Mouse (Mus musculus): Measurements from ENCODE around the gene Gpx4. TPM values are rescaled to one million over a fixed set of nuclear protein-coding genes. Genes with fewer than 3 reads are reported as not detected.

The Gpx4 gene
- total and polyA plus RNA-seq, 3 experiments, result 832 to 1,055 (median 860) TPM

DNA sequence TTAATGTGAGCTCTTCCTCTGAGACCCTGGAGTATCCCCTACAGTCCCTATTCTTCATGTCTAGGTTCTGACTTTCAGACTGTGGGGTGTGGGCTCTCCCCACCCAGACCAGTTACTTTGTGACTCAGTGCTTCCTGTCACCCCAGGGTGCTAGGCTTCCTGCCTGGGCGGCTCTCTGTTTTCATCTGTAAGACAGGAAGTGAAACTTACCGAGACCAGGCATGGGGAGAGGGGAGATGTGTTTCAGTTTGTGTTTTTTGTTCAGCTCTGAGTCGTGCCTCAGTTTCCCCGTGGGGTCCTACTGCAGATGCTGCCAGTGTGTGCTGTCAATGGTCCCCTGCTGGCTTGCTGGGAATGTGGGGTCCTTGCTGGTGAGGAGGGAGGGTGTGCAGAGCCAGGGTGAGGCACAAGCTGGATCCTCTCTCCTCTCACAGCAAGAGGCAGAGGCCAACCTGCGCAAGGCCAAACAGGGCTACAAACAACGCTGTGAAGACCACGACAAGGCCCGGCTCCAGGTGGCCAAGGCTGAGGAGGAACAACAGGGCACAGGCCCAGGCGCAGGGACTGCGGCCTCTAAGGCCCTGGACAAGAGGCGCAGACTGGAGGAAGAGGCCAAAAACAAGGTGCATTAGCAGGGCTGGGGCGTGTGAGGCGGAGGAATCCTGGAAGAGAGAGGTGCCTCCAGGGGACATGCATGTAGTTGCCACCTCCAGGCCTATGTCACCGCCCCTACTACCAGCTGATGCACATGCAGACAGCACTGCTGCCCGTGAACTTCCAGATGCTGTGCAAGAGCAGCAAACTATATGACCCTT lies 22.5 kb upstream of the Gpx4 start:
- Histone ChIP-seq H3K27ac (peak overlapping the region; percentile 47), H3K27me3 (ENCODE audit: control insufficient read depth, insufficient read depth, low read length) (no peaks in the 10 kb centered on the region), H3K4me3 (no peak overlapping the region), H3K79me2 (replicated peaks; ENCODE audit: control insufficient read depth, insufficient read depth, low read length) (no peaks in the 10 kb centered on the region), H3K4me1 (ENCODE audit: control insufficient read depth, insufficient read depth, low read length) (0 out of 2 replicates have a peak, but pooled peaks cover 1% of the 10 kb centered on the region), H3K36me3 (ENCODE audit: control insufficient read depth, insufficient read depth, low read length) (no peaks in the 10 kb centered on the region), H3K9ac (ENCODE audit: low read depth, low read length) (no peak overlapping the region)
- intact Hi-C loops (cut with DNase I), result no loop called here
- TF ChIP-seq EP300 (IDR thresholded peaks at IDR 0.05; ENCODE audit: insufficient read depth, low read depth, low read length), result no peak
- TF ChIP-seq POLR2A (IDR thresholded peaks at IDR 0.05; ENCODE audit: insufficient read depth, low read depth, low read length), result no peak
- no peak for TF ChIP-seq CTCF (IDR thresholded peaks at IDR 0.05)
- 69% methylated on average over 15 of the region's 15 CpGs for WGBS
- DNase-seq, result peak in 1 of 2 experiments; percentile 63

DNA sequence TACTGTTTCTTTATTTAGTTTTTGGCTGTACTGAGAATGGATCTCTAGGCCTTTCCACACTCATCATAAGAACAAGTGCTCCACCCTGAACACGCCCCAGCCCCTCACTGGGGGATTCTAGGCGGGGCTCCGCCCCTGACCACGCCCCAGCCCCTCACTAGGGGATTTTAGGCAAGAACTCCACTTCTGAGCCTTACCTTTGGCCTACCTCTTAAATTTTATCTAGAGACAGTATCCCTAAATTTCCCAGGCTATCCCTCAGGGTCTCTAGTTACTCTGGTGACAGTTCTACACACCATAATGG lies 22.0 kb upstream of the Gpx4 start:
- Histone ChIP-seq H3K9ac (ENCODE audit: low read depth, low read length) (no peak overlapping the region), H3K4me1 (ENCODE audit: control insufficient read depth, insufficient read depth, low read length) (0 out of 2 replicates have a peak, but pooled peaks cover 1% of the 10 kb centered on the region), H3K27me3 (ENCODE audit: control insufficient read depth, insufficient read depth, low read length) (no peaks in the 10 kb centered on the region), H3K4me3 (no peak overlapping the region), H3K79me2 (replicated peaks; ENCODE audit: control insufficient read depth, insufficient read depth, low read length) (no peaks in the 10 kb centered on the region), H3K36me3 (ENCODE audit: control insufficient read depth, insufficient read depth, low read length) (no peaks in the 10 kb centered on the region), H3K27ac (no peak overlapping the region; the same call in 1 of the 2 replicates)
- TF ChIP-seq CTCF (IDR thresholded peaks at IDR 0.05) (no peak), EP300 (IDR thresholded peaks at IDR 0.05; ENCODE audit: insufficient read depth, low read depth, low read length) (no peak), POLR2A (IDR thresholded peaks at IDR 0.05; ENCODE audit: insufficient read depth, low read depth, low read length) (no peak)
- WGBS, result 65% methylated on average over 4 of the region's 4 CpGs
- no peak for DNase-seq
- intact Hi-C loops (cut with DNase I), result no loop called here

DNA sequence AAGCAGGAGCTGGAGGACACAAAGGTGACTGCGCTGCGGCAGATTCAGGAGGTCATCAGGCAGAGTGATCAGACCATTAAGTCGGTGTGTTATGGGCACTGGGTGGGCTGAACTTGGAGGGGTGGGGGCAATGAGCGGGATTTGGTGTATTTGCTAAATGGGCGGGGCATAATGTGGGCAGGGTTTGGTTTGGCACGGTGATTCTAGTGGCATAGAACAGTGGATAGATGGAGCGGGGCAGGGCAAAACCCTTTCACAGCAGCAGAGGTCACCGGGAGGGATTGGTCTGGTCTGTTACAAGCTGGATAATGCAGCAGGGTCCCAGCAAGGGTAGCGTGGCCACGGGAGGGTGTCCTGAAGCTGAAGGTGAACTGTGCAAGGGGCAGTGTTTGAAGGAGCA lies 21.5 kb upstream of the Gpx4 start:
- 84% methylated on average over 10 of the region's 10 CpGs for WGBS
- no peak overlapping the region for H3K4me3 ChIP-seq
- TF ChIP-seq POLR2A (IDR thresholded peaks at IDR 0.05; ENCODE audit: insufficient read depth, low read depth, low read length), result no peak
- no peak overlapping the region for H3K9ac ChIP-seq (ENCODE audit: low read depth, low read length)
- no peaks in the 10 kb centered on the region for H3K36me3 ChIP-seq (ENCODE audit: control insufficient read depth, insufficient read depth, low read length)
- DNase-seq, result no peak
- 0 out of 2 replicates have a peak, but pooled peaks cover 1% of the 10 kb centered on the region for H3K4me1 ChIP-seq (ENCODE audit: control insufficient read depth, insufficient read depth, low read length)
- intact Hi-C loops (cut with DNase I), result no loop called here
- H3K79me2 ChIP-seq (replicated peaks; ENCODE audit: control insufficient read depth, insufficient read depth, low read length), result no peaks in the 10 kb centered on the region
- no peak overlapping the region for H3K27ac ChIP-seq
- no peaks in the 10 kb centered on the region for H3K27me3 ChIP-seq (ENCODE audit: control insufficient read depth, insufficient read depth, low read length)

DNA sequence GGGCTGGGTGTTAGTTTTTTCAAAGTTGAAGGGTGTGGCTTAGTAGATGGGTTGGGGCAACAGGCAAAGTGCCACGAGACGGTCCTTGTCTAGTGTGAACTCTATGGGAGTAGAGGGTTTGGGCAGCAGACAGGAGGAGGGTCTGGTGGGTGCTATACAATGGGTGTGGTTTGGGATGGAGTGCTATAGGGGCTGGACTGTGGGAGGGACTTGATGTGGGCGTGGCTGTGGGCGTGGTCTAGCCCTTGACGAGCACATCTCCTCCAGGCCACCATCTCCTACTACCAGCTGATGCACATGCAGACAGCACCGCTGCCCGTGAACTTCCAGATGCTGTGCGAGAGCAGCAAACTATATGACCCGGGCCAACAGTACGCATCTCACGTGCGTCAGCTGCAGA lies 21.1 kb upstream of the Gpx4 start:
- H3K4me1 ChIP-seq (ENCODE audit: control insufficient read depth, insufficient read depth, low read length), result 0 out of 2 replicates have a peak, but pooled peaks cover 1% of the 10 kb centered on the region
- no peak overlapping the region for H3K9ac ChIP-seq (ENCODE audit: low read depth, low read length)
- no peak for DNase-seq
- no peaks in the 10 kb centered on the region for H3K27me3 ChIP-seq (ENCODE audit: control insufficient read depth, insufficient read depth, low read length)
- H3K36me3 ChIP-seq (ENCODE audit: control insufficient read depth, insufficient read depth, low read length), result no peaks in the 10 kb centered on the region
- H3K27ac ChIP-seq, result no peak overlapping the region
- WGBS, result 65% methylated on average over 12 of the region's 12 CpGs
- no peak for TF ChIP-seq POLR2A (IDR thresholded peaks at IDR 0.05; ENCODE audit: insufficient read depth, low read depth, low read length)
- no peak for TF ChIP-seq CTCF (IDR thresholded peaks at IDR 0.05)
- TF ChIP-seq EP300 (IDR thresholded peaks at IDR 0.05; ENCODE audit: insufficient read depth, low read depth, low read length), result no peak
- H3K4me3 ChIP-seq, result no peak overlapping the region
- intact Hi-C loops (cut with DNase I), result no loop called here
- no peaks in the 10 kb centered on the region for H3K79me2 ChIP-seq (replicated peaks; ENCODE audit: control insufficient read depth, insufficient read depth, low read length)

DNA sequence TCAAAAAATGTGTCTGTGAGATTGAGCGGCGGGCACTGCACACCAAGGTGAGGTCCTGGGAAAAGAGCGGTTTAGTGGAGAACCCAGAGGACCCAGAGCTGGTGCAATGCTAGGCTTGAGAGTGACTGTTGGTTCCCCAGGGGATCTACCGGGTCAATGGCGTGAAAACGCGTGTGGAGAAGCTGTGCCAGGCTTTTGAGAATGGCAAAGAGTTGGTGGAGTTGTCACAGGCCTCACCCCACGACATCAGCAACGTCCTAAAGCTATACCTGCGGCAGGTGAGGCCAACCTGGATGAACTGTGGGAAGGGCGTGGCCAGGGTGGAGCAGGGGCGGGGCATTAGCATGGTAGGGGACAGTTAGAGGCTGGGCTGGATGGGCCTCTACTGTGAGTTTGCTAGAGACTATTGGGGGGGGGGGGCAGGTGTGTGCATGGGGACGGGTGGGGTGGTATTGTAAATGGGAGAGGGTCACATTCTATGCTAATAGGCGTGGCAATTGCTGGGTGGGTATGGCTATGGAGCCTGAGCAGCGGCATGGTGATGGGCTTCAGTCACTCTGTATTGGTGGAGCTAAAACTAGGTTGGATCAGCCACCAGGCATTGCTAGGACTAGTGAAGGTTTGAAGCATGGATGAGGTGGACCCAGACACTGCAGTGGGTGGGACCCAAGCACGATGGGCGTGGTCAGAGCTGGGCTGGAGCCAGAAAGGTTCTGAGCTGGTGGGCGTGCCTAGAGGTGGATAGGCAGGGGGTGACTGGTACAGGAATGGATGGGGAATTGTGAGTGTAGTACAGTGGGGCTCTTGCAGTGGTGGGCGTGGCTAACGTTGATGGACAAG lies 19.1 kb upstream of the Gpx4 start:
- TF ChIP-seq CTCF (IDR thresholded peaks at IDR 0.05) (no peak), EP300 (IDR thresholded peaks at IDR 0.05; ENCODE audit: insufficient read depth, low read depth, low read length) (no peak), POLR2A (IDR thresholded peaks at IDR 0.05; ENCODE audit: insufficient read depth, low read depth, low read length) (no peak)
- Histone ChIP-seq H3K9ac (ENCODE audit: low read depth, low read length) (no peak overlapping the region), H3K79me2 (replicated peaks; ENCODE audit: control insufficient read depth, insufficient read depth, low read length) (no peaks in the 10 kb centered on the region), H3K27ac (no peak overlapping the region), H3K4me3 (no peak overlapping the region), H3K4me1 (ENCODE audit: control insufficient read depth, insufficient read depth, low read length) (peaks cover 4% of the 10 kb centered on the region), H3K36me3 (ENCODE audit: control insufficient read depth, insufficient read depth, low read length) (no peaks in the 10 kb centered on the region), H3K27me3 (ENCODE audit: control insufficient read depth, insufficient read depth, low read length) (no peaks in the 10 kb centered on the region)
- WGBS, result 74% methylated on average over 20 of the region's 20 CpGs
- no peak for DNase-seq
- intact Hi-C loops (cut with DNase I), result no loop called here

DNA sequence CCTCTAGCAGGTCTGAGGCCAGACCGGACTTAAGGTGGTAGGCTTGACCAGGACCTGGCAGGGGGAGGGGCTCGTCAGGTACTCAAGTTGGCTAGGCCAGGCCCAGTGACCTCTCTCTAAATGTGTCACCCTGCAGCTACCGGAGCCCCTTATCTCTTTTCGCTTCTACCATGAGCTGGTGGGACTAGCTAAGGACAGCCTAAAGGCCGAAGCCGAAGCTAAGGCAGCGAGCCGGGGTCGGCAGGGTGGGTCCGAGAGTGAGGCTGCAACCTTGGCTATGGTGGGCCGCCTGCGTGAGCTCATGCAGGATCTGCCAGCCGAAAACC lies 18.5 kb upstream of the Gpx4 start:
- H3K4me3 ChIP-seq, result no peak overlapping the region
- no peaks in the 10 kb centered on the region for H3K79me2 ChIP-seq (replicated peaks; ENCODE audit: control insufficient read depth, insufficient read depth, low read length)
- intact Hi-C loops (cut with DNase I), result no loop called here
- H3K36me3 ChIP-seq (ENCODE audit: control insufficient read depth, insufficient read depth, low read length), result no peaks in the 10 kb centered on the region
- no peak for DNase-seq
- H3K27ac ChIP-seq, result no peak overlapping the region
- TF ChIP-seq CTCF (IDR thresholded peaks at IDR 0.05) (no peak), EP300 (IDR thresholded peaks at IDR 0.05; ENCODE audit: insufficient read depth, low read depth, low read length) (no peak), POLR2A (IDR thresholded peaks at IDR 0.05; ENCODE audit: insufficient read depth, low read depth, low read length) (no peak)
- WGBS, result 96% methylated on average over 13 of the region's 13 CpGs
- H3K4me1 ChIP-seq (ENCODE audit: control insufficient read depth, insufficient read depth, low read length), result peaks cover 5% of the 10 kb centered on the region
- no peaks in the 10 kb centered on the region for H3K27me3 ChIP-seq (ENCODE audit: control insufficient read depth, insufficient read depth, low read length)
- H3K9ac ChIP-seq (ENCODE audit: low read depth, low read length), result no peak overlapping the region

All from heart, adult 2 months (tissue).